Mouse (Mus musculus) hindbrain, embryonic 14.5 days (tissue): ENCODE data around the gene Rpl36al. TPM values are rescaled to one million over a fixed set of nuclear protein-coding genes. Genes with fewer than 3 reads are reported as not detected.
A peak's percentile ranks its signal among the peaks of the same experiment; 100 is the strongest.

Experiments used
- ATAC-seq: fragments of 200-750 bp; cut with Nextera tagmentation; 2 replicates; pipeline ENCODE4 v1.8.0; 2017; ENCODE audit warnings: moderate number of reproducible peaks, mild to moderate bottlenecking, moderate TSS enrichment, moderate library complexity; ENCODE audit not compliant: low FRiP score
- DNase-seq: peaks from one replicate; pipeline ENCODE4 v3.0.0-alpha.2; 2015; ENCODE audit warnings: low spot score
- H3K27ac ChIP-seq: fragments of 300-500 bp; sonication (generic); 2 replicates; pipeline ENCODE4 v1.5.1; 2014; ENCODE audit warnings: mild to moderate bottlenecking, moderate library complexity
- H3K27me3 ChIP-seq: fragments of 300-500 bp; sonication (generic); 2 replicates; pipeline ENCODE4 v1.6.1; 2014; ENCODE audit warnings: mild to moderate bottlenecking, low read length, mixed read lengths; ENCODE audit not compliant: control insufficient read depth, insufficient read depth
- H3K36me3 ChIP-seq: fragments of 300-500 bp; sonication (generic); replicated peaks from 2 replicates; pipeline ENCODE4 v1.6.1; 2014; ENCODE audit not compliant: control insufficient read depth, insufficient read depth
- H3K4me1 ChIP-seq: fragments of 300-500 bp; sonication (generic); replicated peaks from 2 replicates; pipeline ENCODE4 v1.6.1; 2014; ENCODE audit warnings: antibody characterized with exemption, low read length, mixed read lengths; ENCODE audit not compliant: control insufficient read depth, insufficient read depth
- H3K4me2 ChIP-seq: fragments of 300-500 bp; sonication (generic); replicated peaks from 2 replicates; pipeline ENCODE4 v1.6.1; 2014; ENCODE audit warnings: mild to moderate bottlenecking, moderate library complexity
- H3K4me3 ChIP-seq: fragments of 300-500 bp; sonication (generic); replicated peaks from 2 replicates; pipeline ENCODE4 v1.5.1; 2014; ENCODE audit warnings: mild to moderate bottlenecking, low read length
- H3K9ac ChIP-seq: fragments of 300-500 bp; sonication (generic); 2 replicates; pipeline ENCODE4 v1.6.1; 2014
- H3K9me3 ChIP-seq: fragments of 300-500 bp; sonication (generic); 2 replicates; pipeline ENCODE4 v1.6.1; 2016; ENCODE audit warnings: low read length; ENCODE audit not compliant: control insufficient read depth
- WGBS: fragments of 180-500 bp; shearing (Covaris S2); extraction: QIAGEN DNeasy Blood & Tissue Kit; methylation state at CpG from one replicate; pipeline ENCODE4 v1.1.7; 2014; 5-methylcytosine and 5-hydroxymethylcytosine counted together
- polyA plus RNA-seq: library from polyadenylated mRNA; unstranded; fragments of >200 nt; fragmentation: Nextera tagmentation; extraction: Ambion mirVana; gene quantifications from 2 replicates; pipeline ENCODE4 v1.2.1, GENCODE M21; 2014

The Rpl36al gene
- polyA plus RNA-seq: 362 and 438 TPM in 2 replicates

GRCm38 (mm10) chr12:69183583-69184308 lies at the start of gene Rpl36al, which contains the start of gene Mgat2:
TSS of gene Rpl36al (minus strand) at chr12:69184083.
TSS of gene Mgat2 (plus strand) at chr12:69184157.
- Histone ChIP-seq H3K27me3 (no peaks in the 10 kb centered on the region), H3K4me2 (peak within 1 kb of the TSS; percentile 78), H3K9ac (peak within 1 kb of the TSS; percentile 86), H3K9me3 (no peaks in the 10 kb centered on the region), H3K36me3 (peaks cover 25% of the 10 kb centered on the region), H3K27ac (peak within 1 kb of the TSS; percentile 95), H3K4me1 (peaks cover 24% of the 10 kb centered on the region), H3K4me3 (peak within 1 kb of the TSS; percentile 72)
- under 1% methylated on average over 84 of the region's 84 CpGs for WGBS
- ATAC-seq (peak; percentile 99), DNase-seq (peak; percentile 99)

- no peaks in the 10 kb centered on the region for H3K4me1 ChIP-seq
- H3K9me3 ChIP-seq: no peaks in the 10 kb centered on the region
- H3K27ac ChIP-seq: no peak overlapping the region
- H3K9ac ChIP-seq: no peak overlapping the region
- no peak overlapping the region for H3K4me2 ChIP-seq
- DNase-seq (no peak), ATAC-seq (no peak)
- no peaks in the 10 kb centered on the region for H3K36me3 ChIP-seq
- no peak overlapping the region for H3K4me3 ChIP-seq
- 68% methylated on average over 2 of the region's 2 CpGs for WGBS
- no peaks in the 10 kb centered on the region for H3K27me3 ChIP-seq
Measured at GRCm38 (mm10) chr12:69229251-69229650, 45.4 kb upstream of the Rpl36al start.

GRCm38 (mm10) chr12:69227776-69228466 lies 44.0 kb upstream of the Rpl36al start, which contains the start of gene Pole2:
TSS of gene Pole2 (minus strand) at chr12:69228195.
- Histone ChIP-seq H3K27me3 (no peaks in the 10 kb centered on the region), H3K4me2 (peak within 1 kb of the TSS; percentile 54), H3K9me3 (no peaks in the 10 kb centered on the region), H3K4me3 (peak within 1 kb of the TSS; percentile 45), H3K9ac (peak within 1 kb of the TSS; percentile 43), H3K36me3 (no peaks in the 10 kb centered on the region), H3K4me1 (no peaks in the 10 kb centered on the region), H3K27ac (peak within 1 kb of the TSS; percentile 52)
- ATAC-seq: peak; percentile 96
- DNase-seq: peak; percentile 74
- WGBS: 0% methylated on average over 37 of the region's 37 CpGs

GRCm38 (mm10) chr12:69220613-69221277 lies 36.9 kb upstream of the Rpl36al start:
- H3K9me3 ChIP-seq: no peaks in the 10 kb centered on the region
- 90% methylated on average over 19 of the region's 19 CpGs for WGBS
- no peaks in the 10 kb centered on the region for H3K36me3 ChIP-seq

GRCm38 (mm10) chr12:69216587-69216986 lies 32.7 kb upstream of the Rpl36al start:
- WGBS: 94% methylated on average over 7 of the region's 7 CpGs
- H3K27ac ChIP-seq: no peak overlapping the region
- no peaks in the 10 kb centered on the region for H3K9me3 ChIP-seq
- H3K4me2 ChIP-seq: no peak overlapping the region
- no peaks in the 10 kb centered on the region for H3K36me3 ChIP-seq
- DNase-seq (no peak), ATAC-seq (no peak)
- no peak overlapping the region for H3K4me3 ChIP-seq
- H3K27me3 ChIP-seq: no peaks in the 10 kb centered on the region
- no peak overlapping the region for H3K9ac ChIP-seq
- no peaks in the 10 kb centered on the region for H3K4me1 ChIP-seq

More at GRCm38 (mm10) chr12:69220613-69221277, 36.9 kb upstream of the Rpl36al start:
- no peak overlapping the region for H3K27ac ChIP-seq
- H3K4me3 ChIP-seq: no peak overlapping the region
- H3K9ac ChIP-seq: no peak overlapping the region
- H3K4me1 ChIP-seq: no peaks in the 10 kb centered on the region
- no peak overlapping the region for H3K4me2 ChIP-seq
- DNase-seq (no peak), ATAC-seq (no peak)
- no peaks in the 10 kb centered on the region for H3K27me3 ChIP-seq

- Histone ChIP-seq H3K4me3 (no peak overlapping the region), H3K4me2 (no peak overlapping the region), H3K36me3 (no peaks in the 10 kb centered on the region), H3K4me1 (no peaks in the 10 kb centered on the region), H3K27ac (no peak overlapping the region), H3K9ac (no peak overlapping the region), H3K9me3 (no peaks in the 10 kb centered on the region), H3K27me3 (no peaks in the 10 kb centered on the region)
- no peak for ATAC-seq
- WGBS: 89% methylated on average over 3 of the region's 3 CpGs
- DNase-seq: no peak
Measured at GRCm38 (mm10) chr12:69215000-69215785, 31.3 kb upstream of the Rpl36al start.

GRCm38 (mm10) chr12:69214393-69214792 lies 30.5 kb upstream of the Rpl36al start:
- H3K27ac ChIP-seq: no peak overlapping the region
- H3K9ac ChIP-seq: no peak overlapping the region
- H3K4me1 ChIP-seq: no peaks in the 10 kb centered on the region
- no peak overlapping the region for H3K4me3 ChIP-seq
- WGBS: 97% methylated on average over 7 of the region's 7 CpGs
- no peaks in the 10 kb centered on the region for H3K9me3 ChIP-seq
- H3K36me3 ChIP-seq: no peaks in the 10 kb centered on the region
- H3K27me3 ChIP-seq: no peaks in the 10 kb centered on the region
- H3K4me2 ChIP-seq: no peak overlapping the region
- no peak for ATAC-seq
- DNase-seq: no peak

GRCm38 (mm10) chr12:69213186-69213777 lies 29.4 kb upstream of the Rpl36al start:
- H3K4me3 ChIP-seq: no peak overlapping the region
- ATAC-seq: no peak
- no peak overlapping the region for H3K9ac ChIP-seq
- DNase-seq: no peak
- H3K27me3 ChIP-seq: no peaks in the 10 kb centered on the region
- H3K4me2 ChIP-seq: no peak overlapping the region
- WGBS: 95% methylated on average over 13 of the region's 13 CpGs
- H3K4me1 ChIP-seq: no peaks in the 10 kb centered on the region
- H3K36me3 ChIP-seq: no peaks in the 10 kb centered on the region
- no peak overlapping the region for H3K27ac ChIP-seq
- H3K9me3 ChIP-seq: no peaks in the 10 kb centered on the region
